Mouse (Mus musculus) ES-E14 (cell line): ENCODE measurements around the gene Galr3. TPM values are rescaled to one million over a fixed set of nuclear protein-coding genes. Genes with fewer than 3 reads are reported as not detected.
A peak's percentile ranks its signal among the peaks of the same experiment; 100 is the strongest.

Source experiments
- DNase-seq: peaks from one replicate; pipeline ENCODE4 v3.0.0-alpha.2; 2013; ENCODE audit warnings: low read depth, low spot score
- H3K27ac ChIP-seq: 2 replicates; pipeline ENCODE4 v1.5.1; 2012; ENCODE audit warnings: low read depth, mild to moderate bottlenecking, low read length, moderate library complexity, mixed read lengths; ENCODE audit not compliant: poor library complexity, insufficient read depth, severe bottlenecking
- H3K36me3 ChIP-seq: 2 replicates; pipeline ENCODE4 v1.6.1; 2012; ENCODE audit warnings: mild to moderate bottlenecking, low read length, moderate library complexity, mixed read lengths; ENCODE audit not compliant: control insufficient read depth, poor library complexity, insufficient read depth, severe bottlenecking
- H3K4me1 ChIP-seq, 2 experiments: fragments of 150-350 bp in 1 of 2; sonication (generic) in 1 of 2; 2 replicates each; pipeline ENCODE4 v1.6.1; 2012; ENCODE audit warnings: low read length in 2 of 2, mild to moderate bottlenecking in 1 of 2, mixed read lengths in 1 of 2; ENCODE audit not compliant: control insufficient read depth in 2 of 2, insufficient read depth in 2 of 2, poor library complexity in 1 of 2
- H3K4me3 ChIP-seq, 2 experiments: fragments of 150-350 bp in 1 of 2; sonication (generic) in 1 of 2; 2 replicates each; pipeline ENCODE4 v1.5.1; 2012; ENCODE audit warnings: low read length in 2 of 2, low read depth in 1 of 2, mild to moderate bottlenecking in 1 of 2, mixed read lengths in 1 of 2; ENCODE audit not compliant: insufficient read depth in 1 of 2, poor library complexity in 1 of 2, severe bottlenecking in 1 of 2
- H3K9ac ChIP-seq: 2 replicates; pipeline ENCODE4 v1.6.1; 2012; ENCODE audit warnings: low read depth, mild to moderate bottlenecking, low read length, mixed read lengths; ENCODE audit not compliant: poor library complexity, insufficient read depth, severe bottlenecking
- H3K9me3 ChIP-seq: fragments of 150-350 bp; sonication (generic); 2 replicates; pipeline ENCODE4 v1.6.1; 2012; ENCODE audit warnings: low read depth, mild to moderate bottlenecking, low read length; ENCODE audit not compliant: control insufficient read depth, insufficient read depth
- CHD2 ChIP-seq: IDR thresholded peaks from 2 replicates; pipeline ENCODE4 v1.6.1; 2014; ENCODE audit warnings: mild to moderate bottlenecking, low read depth, low read length, inconsistent platforms
- HCFC1 ChIP-seq: IDR thresholded peaks from 2 replicates; pipeline ENCODE4 v1.6.1; 2012; ENCODE audit warnings: low read length, inconsistent platforms, borderline replicate concordance; ENCODE audit not compliant: insufficient read depth
- MAFK ChIP-seq: IDR thresholded peaks from 2 replicates; pipeline ENCODE4 v1.6.1; 2014; ENCODE audit warnings: mild to moderate bottlenecking, low read depth, low read length, inconsistent platforms; ENCODE audit not compliant: insufficient read depth
- ZC3H11A ChIP-seq: IDR thresholded peaks from 2 replicates; pipeline ENCODE4 v1.6.1; 2012; ENCODE audit warnings: low read depth, mild to moderate bottlenecking, inconsistent platforms, low read length, borderline replicate concordance
- ZNF384 ChIP-seq: IDR thresholded peaks from 2 replicates; pipeline ENCODE4 v1.6.1; 2012; ENCODE audit warnings: low read depth, low read length, inconsistent platforms
- in situ Hi-C, 2 experiments: fragments of 600-800 bp; cut with MboI; formaldehyde crosslinking; loops; one replicate each; pipeline ENCODE4 v1.15.1; 2025; ENCODE audit warnings: low sequenced_read_pairs in 2 of 2, inconsistent platforms in 1 of 2; ENCODE audit not compliant: unreplicated experiment in 2 of 2
- total RNA-seq: library from RNA; depleted of rRNA; stranded (reverse); fragments of 300-350 nt; gene quantifications from 2 replicates; pipeline ENCODE4 v1.2.3, GENCODE M21; 2012

The Galr3 gene
- total RNA-seq, 1 experiment = not detected

DNA sequence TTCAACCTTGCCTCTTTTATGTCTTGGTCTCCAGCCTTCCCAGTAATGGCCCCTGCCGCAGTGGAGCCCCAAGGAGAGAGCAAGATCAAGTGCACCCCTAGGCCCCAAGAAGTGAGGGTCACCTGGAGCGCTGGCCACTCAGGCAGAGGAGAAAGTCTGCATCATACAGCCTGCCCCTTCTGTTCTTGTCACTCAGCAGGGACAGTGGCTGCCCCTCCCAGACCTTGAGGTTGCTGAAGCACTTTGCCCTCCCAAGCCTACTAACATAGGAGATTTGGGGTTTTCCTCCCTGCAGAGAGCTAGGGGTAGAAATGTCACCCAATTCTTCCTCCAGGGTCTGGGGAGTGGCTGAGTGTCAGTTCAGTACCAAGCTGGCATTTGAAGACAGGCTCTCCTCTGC is 10.7 kb downstream of the Galr3 start:
- no peak for DNase-seq
- H3K4me3 ChIP-seq = no peak overlapping the region
- no peak overlapping the region for H3K9ac ChIP-seq
- TF ChIP-seq HCFC1 = no peak
- TF ChIP-seq MAFK = no peak
- TF ChIP-seq CHD2 = no peak
- TF ChIP-seq ZNF384 = no peak
- TF ChIP-seq ZC3H11A = no peak
- peak overlapping the region; percentile 69 for H3K27ac ChIP-seq
- in situ Hi-C loops = no loop called here
- H3K36me3 ChIP-seq = peaks cover 26% of the 10 kb centered on the region; the same call in 1 of the 2 replicates
- peaks cover 11 to 12% of the 10 kb centered on the region in 2 experiments; a peak in 2 of 4 replicates for H3K4me1 ChIP-seq
- H3K9me3 ChIP-seq = no peaks in the 10 kb centered on the region

- peaks cover 29% of the 10 kb centered on the region; the same call in 1 of the 2 replicates for H3K36me3 ChIP-seq
- in situ Hi-C loops = no loop called here
Observed at GRCm38 (mm10) chr15:79056601-79057000, 14.9 kb downstream of the Galr3 start.

GRCm38 (mm10) chr15:79057850-79058249 is 16.2 kb downstream of the Galr3 start:
- Histone ChIP-seq H3K4me3 (no peak overlapping the region), H3K4me1 (no peaks in the 10 kb centered on the region), H3K27ac (no peak overlapping the region), H3K9me3 (no peaks in the 10 kb centered on the region), H3K36me3 (peaks cover 29% of the 10 kb centered on the region; the same call in 1 of the 2 replicates), H3K9ac (no peak overlapping the region)
- no peak for TF ChIP-seq ZNF384
- in situ Hi-C loops = no loop called here
- DNase-seq = no peak

More at GRCm38 (mm10) chr15:79056601-79057000, 14.9 kb downstream of the Galr3 start:
- Histone ChIP-seq H3K4me3 (no peak overlapping the region), H3K4me1 (peaks cover 5 to 6% of the 10 kb centered on the region in 2 experiments; a peak in 2 of 4 replicates), H3K9me3 (no peaks in the 10 kb centered on the region), H3K9ac (no peak overlapping the region), H3K27ac (no peak overlapping the region)
- DNase-seq = no peak
- TF ChIP-seq ZC3H11A (no peak), MAFK (no peak), ZNF384 (no peak), CHD2 (no peak), HCFC1 (no peak)

- H3K4me1 ChIP-seq = peaks cover 4 to 13% of the 10 kb centered on the region in 2 experiments; a peak in 3 of 4 replicates
- no peak for DNase-seq
- H3K9me3 ChIP-seq = no peaks in the 10 kb centered on the region
- in situ Hi-C loops = no loop called here
- H3K9ac ChIP-seq = no peak overlapping the region
- H3K36me3 ChIP-seq = peaks cover 8% of the 10 kb centered on the region; the same call in 1 of the 2 replicates
- no peak overlapping the region for H3K4me3 ChIP-seq
- TF ChIP-seq ZNF384 (no peak), ZC3H11A (no peak), CHD2 (no peak), MAFK (no peak), HCFC1 (no peak)
- no peak overlapping the region for H3K27ac ChIP-seq
Observed at GRCm38 (mm10) chr15:79060887-79061565, 19.3 kb downstream of the Galr3 start.
